Mouse (Mus musculus) midbrain, postnatal 0 days (tissue): ENCODE data around the gene Top2b. TPM values are rescaled to one million over a fixed set of nuclear protein-coding genes. Genes with fewer than 3 reads are reported as not detected.

Experiments
- ATAC-seq: fragments of 200-750 bp; cut with Nextera tagmentation; 2 replicates; pipeline ENCODE4 v1.8.0; 2017; ENCODE audit warnings: moderate number of reproducible peaks, mild to moderate bottlenecking, moderate TSS enrichment, moderate library complexity; ENCODE audit not compliant: low FRiP score
- DNase-seq: peaks from one replicate; pipeline ENCODE4 v3.0.0-alpha.2; 2015; ENCODE audit warnings: low spot score
- H3K27ac ChIP-seq: fragments of 300-500 bp; sonication (generic); 2 replicates; pipeline ENCODE4 v1.5.1; 2014; ENCODE audit warnings: low read depth, mild to moderate bottlenecking, low read length, mixed read lengths
- H3K27me3 ChIP-seq: fragments of 300-500 bp; sonication (generic); 2 replicates; pipeline ENCODE4 v1.6.1; 2014; ENCODE audit warnings: low read length, control low read depth, mixed read lengths; ENCODE audit not compliant: insufficient read depth
- H3K36me3 ChIP-seq: fragments of 300-500 bp; sonication (generic); 2 replicates; pipeline ENCODE4 v1.6.1; 2014; ENCODE audit warnings: low read length, control low read depth, mixed read lengths; ENCODE audit not compliant: insufficient read depth
- H3K4me1 ChIP-seq: fragments of 300-500 bp; sonication (generic); 2 replicates; pipeline ENCODE4 v1.6.1; 2014; ENCODE audit warnings: mild to moderate bottlenecking, control low read depth, antibody characterized with exemption, low read length, mixed read lengths; ENCODE audit not compliant: insufficient read depth
- H3K4me2 ChIP-seq: fragments of 300-500 bp; sonication (generic); 2 replicates; pipeline ENCODE4 v1.6.1; 2014; ENCODE audit warnings: low read depth, mild to moderate bottlenecking, low read length, mixed read lengths; ENCODE audit not compliant: poor library complexity, severe bottlenecking
- H3K4me3 ChIP-seq: fragments of 300-500 bp; sonication (generic); 2 replicates; pipeline ENCODE4 v1.5.1; 2014; ENCODE audit warnings: low read depth, mild to moderate bottlenecking, low read length, moderate library complexity
- H3K9ac ChIP-seq: fragments of 300-500 bp; sonication (generic); replicated peaks from 2 replicates; pipeline ENCODE4 v1.6.1; 2014; ENCODE audit warnings: mild to moderate bottlenecking, low read length, moderate library complexity, mixed read lengths; ENCODE audit not compliant: poor library complexity, severe bottlenecking
- H3K9me3 ChIP-seq: fragments of 300-500 bp; sonication (generic); 2 replicates; pipeline ENCODE4 v1.6.1; 2016; ENCODE audit warnings: low read length, control low read depth
- CTCF ChIP-seq: IDR thresholded peaks from 2 replicates; pipeline ENCODE4 v1.5.1; 2016; ENCODE audit warnings: antibody characterized with exemption, mild to moderate bottlenecking
- WGBS: fragments of 180-500 bp; shearing (Covaris S2); extraction: QIAGEN DNeasy Blood & Tissue Kit; methylation state at CpG from one replicate; pipeline ENCODE4 v1.1.7; 2014; 5-methylcytosine and 5-hydroxymethylcytosine counted together
- polyA plus RNA-seq: library from polyadenylated mRNA; unstranded; fragments of >200 nt; fragmentation: Nextera tagmentation; extraction: Ambion mirVana; gene quantifications from 2 replicates; pipeline ENCODE4 v1.2.1, GENCODE M21; 2015
- total RNA-seq: library from RNA; depleted of rRNA; stranded (reverse); fragments of >200 nt; gene quantifications from 2 replicates; pipeline ENCODE4 v1.2.3, GENCODE M21; 2014; rRNA removed

Top2b gene
- total and polyA plus RNA-seq, 2 experiments from 2014 or later: 55.8 to 214 TPM

DNA sequence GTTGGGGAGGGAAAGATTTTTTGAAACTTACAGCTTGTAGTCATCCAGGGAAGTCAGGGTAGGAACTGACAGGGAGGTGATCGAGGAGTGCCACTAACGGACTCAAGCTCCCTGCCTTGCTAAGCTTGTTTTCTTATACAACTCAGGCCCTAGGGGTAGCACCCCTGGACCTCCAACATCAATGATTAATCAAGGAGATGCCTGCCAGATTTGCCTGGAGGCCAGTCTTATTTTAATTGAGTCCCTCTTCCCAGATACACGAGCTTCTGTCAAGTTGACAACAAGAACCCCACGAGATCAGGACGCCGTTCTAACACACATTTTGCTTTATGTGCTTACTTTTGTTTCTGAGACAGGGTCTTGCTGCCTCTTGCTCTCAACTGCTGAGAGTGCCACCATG is 115.6 kb downstream of the Top2b start:
- no peaks in the 10 kb centered on the region for H3K9me3 ChIP-seq
- H3K36me3 ChIP-seq: no peaks in the 10 kb centered on the region
- DNase-seq: no peak
- H3K9ac ChIP-seq: no peak overlapping the region
- no peak for TF ChIP-seq CTCF
- H3K4me2 ChIP-seq: no peak overlapping the region
- ATAC-seq: no peak
- H3K4me1 ChIP-seq: no peaks in the 10 kb centered on the region
- H3K27ac ChIP-seq: no peak overlapping the region
- H3K4me3 ChIP-seq: no peak overlapping the region
- 58% methylated on average over 6 of the region's 6 CpGs for WGBS
- no peaks in the 10 kb centered on the region for H3K27me3 ChIP-seq

DNA sequence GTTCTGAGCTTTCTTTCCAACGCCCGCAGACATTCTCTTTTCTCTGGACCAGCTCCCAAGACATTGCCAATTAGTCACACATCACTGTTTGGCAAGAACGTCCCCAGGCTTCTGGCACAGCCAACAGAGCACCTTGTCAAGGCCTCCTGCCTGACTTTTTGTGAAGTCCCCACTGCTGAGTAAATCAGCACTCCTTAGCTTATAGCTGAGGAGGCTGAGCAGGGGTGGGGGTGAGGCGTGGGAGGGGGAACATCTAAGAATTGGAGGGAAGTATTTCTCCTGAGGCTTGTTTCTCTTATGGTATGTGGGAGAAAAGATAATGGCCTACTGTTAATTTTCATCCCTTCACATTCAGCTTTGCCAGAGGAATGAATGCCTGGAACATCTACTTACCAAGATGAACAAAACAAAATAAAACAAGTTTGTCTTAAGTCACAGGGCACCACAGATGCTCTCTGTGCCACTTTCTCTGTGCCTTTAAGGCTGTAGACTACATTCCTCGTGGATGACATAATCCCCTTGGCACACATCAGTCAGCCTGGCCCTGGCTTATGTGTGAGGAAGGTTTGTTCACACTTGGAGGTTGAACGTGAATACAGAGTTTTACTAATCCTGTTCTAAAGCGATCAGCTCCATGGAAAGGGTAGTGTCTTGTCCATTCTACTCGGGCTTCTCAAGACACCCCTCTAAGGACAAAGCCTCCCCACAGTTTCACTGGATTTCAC is 118.8 kb downstream of the Top2b start:
- H3K36me3 ChIP-seq: no peaks in the 10 kb centered on the region
- ATAC-seq (peak; percentile 75; the same call in 1 of the 2 replicates), DNase-seq (peak; percentile 20)
- H3K9me3 ChIP-seq: no peaks in the 10 kb centered on the region
- no peak overlapping the region for H3K27ac ChIP-seq
- H3K4me3 ChIP-seq: no peak overlapping the region
- H3K4me1 ChIP-seq: no peaks in the 10 kb centered on the region
- no peak overlapping the region for H3K4me2 ChIP-seq
- H3K9ac ChIP-seq: no peak overlapping the region
- WGBS: 34% methylated on average over 8 of the region's 8 CpGs
- TF ChIP-seq CTCF: no peak
- H3K27me3 ChIP-seq: no peaks in the 10 kb centered on the region

Other genes with a start within 250 kb of the Top2b start
- gene Ngly1, start 115.9 kb upstream of the Top2b start, total RNA-seq: 16.4 and 27.4 TPM in 2 replicates
- gene Ngly1, start 115.9 kb upstream of the Top2b start, polyA plus RNA-seq: 23.7 and 23.8 TPM in 2 replicates
- gene Oxsm, start 115.4 kb upstream of the Top2b start, total RNA-seq: 5.0 and 5.5 TPM in 2 replicates
- 1.3 TPM in 2 replicates for gene Oxsm, start 115.4 kb upstream of the Top2b start, polyA plus RNA-seq